Mouse (Mus musculus) lung, embryonic 15.5 days (tissue): ENCODE results near the gene Cfap97. TPM values are rescaled to one million over a fixed set of nuclear protein-coding genes. Genes with fewer than 3 reads are reported as not detected.
"Not testable (repeated sequence)": the region's sequence is repeated elsewhere in the genome, so short reads cannot be mapped to it uniquely, and the experiment has no call there.

Source experiments
- ATAC-seq: fragments of 200-750 bp; cut with Nextera tagmentation; 2 replicates; pipeline ENCODE4 v1.8.0; 2017; ENCODE audit warnings: moderate number of reproducible peaks, borderline replicate concordance; ENCODE audit not compliant: low FRiP score, low TSS enrichment; ENCODE audit errors: extremely low read depth
- H3K27ac ChIP-seq: fragments of 300-500 bp; sonication (generic); 2 replicates; pipeline ENCODE4 v1.5.1; 2015; ENCODE audit warnings: moderate library complexity, mild to moderate bottlenecking, inconsistent platforms
- H3K27me3 ChIP-seq: fragments of 300-500 bp; sonication (generic); 2 replicates; pipeline ENCODE4 v1.6.1; 2015; ENCODE audit warnings: inconsistent platforms
- H3K36me3 ChIP-seq: fragments of 300-500 bp; sonication (generic); 2 replicates; pipeline ENCODE4 v1.6.1; 2015; ENCODE audit warnings: inconsistent platforms
- H3K4me1 ChIP-seq: fragments of 300-500 bp; sonication (generic); 2 replicates; pipeline ENCODE4 v1.6.1; 2015; ENCODE audit warnings: inconsistent platforms
- H3K4me2 ChIP-seq: fragments of 300-500 bp; sonication (generic); 2 replicates; pipeline ENCODE4 v1.6.1; 2015; ENCODE audit warnings: inconsistent platforms, mild to moderate bottlenecking, moderate library complexity
- H3K4me3 ChIP-seq: fragments of 300-500 bp; sonication (generic); 2 replicates; pipeline ENCODE4 v1.5.1; 2015; ENCODE audit warnings: mild to moderate bottlenecking, inconsistent platforms
- H3K9ac ChIP-seq: fragments of 300-500 bp; sonication (generic); 2 replicates; pipeline ENCODE4 v1.6.1; 2015; ENCODE audit warnings: inconsistent platforms
- H3K9me3 ChIP-seq: fragments of 300-500 bp; sonication (generic); 2 replicates; pipeline ENCODE4 v1.6.1; 2016; ENCODE audit warnings: inconsistent platforms
- WGBS: fragments of 180-500 bp; shearing (Covaris S2); methylation state at CpG from one replicate; pipeline ENCODE4 v1.1.7; 2015; 5-methylcytosine and 5-hydroxymethylcytosine counted together
- polyA plus RNA-seq: library from polyadenylated mRNA; unstranded; fragments of >200 nt; fragmentation: Nextera tagmentation; extraction: Ambion mirVana; gene quantifications from 2 replicates; pipeline ENCODE4 v1.2.1, GENCODE M21; 2015

The Cfap97 gene
- 25.9 and 26.5 TPM in 2 replicates for polyA plus RNA-seq

DNA sequence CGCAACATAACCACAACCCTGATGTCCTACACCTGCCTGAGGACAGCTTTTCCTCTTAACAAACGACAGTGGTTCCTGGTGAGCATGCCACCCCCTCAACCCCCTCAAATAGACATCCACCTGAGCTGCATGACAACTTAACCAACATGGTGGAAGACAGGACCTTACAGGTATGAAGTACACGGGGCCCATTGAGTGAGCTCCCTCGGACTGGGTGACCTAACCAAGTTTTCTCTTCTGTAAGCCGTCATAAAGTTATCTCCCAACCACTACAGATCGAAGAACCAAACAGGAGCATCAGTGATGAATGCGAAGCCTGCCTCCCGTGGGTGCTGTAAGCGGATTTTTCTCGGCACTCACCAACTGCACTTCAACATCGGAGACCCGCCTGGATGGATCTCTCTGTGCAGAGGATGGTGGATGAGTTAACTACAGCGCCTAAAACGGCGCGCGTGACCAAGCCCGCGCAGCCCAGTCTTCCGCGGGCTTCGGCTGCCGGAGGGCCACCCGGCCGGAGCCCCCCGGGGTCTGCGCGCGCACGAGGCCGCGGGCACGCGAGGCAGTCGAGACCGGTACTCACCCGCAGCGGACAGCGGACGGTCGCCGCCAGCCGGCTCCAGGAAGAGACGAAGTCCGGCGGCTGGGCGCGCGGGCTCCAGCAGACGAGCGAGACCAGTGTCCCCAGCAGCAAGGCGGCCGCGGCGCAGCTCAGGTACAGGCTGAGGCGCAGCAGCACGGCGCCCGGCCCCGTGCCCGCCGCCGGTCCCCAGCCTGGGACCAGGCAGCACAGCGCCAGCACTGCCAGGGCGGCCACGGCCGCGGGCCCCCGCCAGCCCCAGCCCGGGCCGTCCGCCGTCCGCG lies at the start of gene Cfap97:
Cfap97 (plus strand) TSS at position 570 of the 861 bp plus-strand sequence.
- Histone ChIP-seq H3K9me3 (no peaks in the 10 kb centered on the region), H3K4me2 (peak within 1 kb of the TSS; percentile 95), H3K36me3 (no peaks in the 10 kb centered on the region), H3K27ac (peak within 1 kb of the TSS; percentile 44), H3K4me3 (peak within 1 kb of the TSS; percentile 89), H3K4me1 (peaks cover 14% of the 10 kb centered on the region), H3K9ac (peak within 1 kb of the TSS; percentile 80), H3K27me3 (peaks cover 6% of the 10 kb centered on the region)
- peak; percentile 86 for ATAC-seq
- WGBS = 2% methylated on average over 59 of the region's 75 CpGs

DNA sequence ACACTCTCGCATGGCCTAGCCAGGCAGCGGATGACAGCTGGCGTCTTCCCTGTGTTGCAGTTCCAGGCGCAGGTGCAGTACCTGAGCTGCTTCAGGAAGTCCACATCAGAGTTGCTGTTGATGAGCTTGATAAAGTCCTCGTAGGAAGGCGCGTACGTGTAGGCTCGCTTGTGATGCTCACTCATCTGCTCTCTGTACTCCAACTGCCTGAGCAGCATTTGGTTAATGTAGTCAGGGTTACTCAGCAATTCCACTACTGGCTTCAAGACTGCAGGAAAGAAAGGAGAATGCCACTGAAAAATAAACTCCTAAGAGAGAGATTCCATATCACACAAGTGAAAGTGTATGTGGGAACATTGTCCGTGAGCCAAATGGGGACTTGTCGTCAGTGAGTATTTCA lies 48.1 kb upstream of the Cfap97 start:
- no peaks in the 10 kb centered on the region for H3K4me1 ChIP-seq
- H3K4me3 ChIP-seq = no peak overlapping the region
- no peak overlapping the region for H3K9ac ChIP-seq
- WGBS = 90% methylated on average over 11 of the region's 11 CpGs
- H3K9me3 ChIP-seq = no peaks in the 10 kb centered on the region
- no peaks in the 10 kb centered on the region for H3K27me3 ChIP-seq
- H3K36me3 ChIP-seq = peaks cover 25% of the 10 kb centered on the region
- H3K4me2 ChIP-seq = no peak overlapping the region
- no peak overlapping the region for H3K27ac ChIP-seq
- no peak for ATAC-seq

GRCm38 (mm10) chr8:46107690-46108089 lies 43.9 kb upstream of the Cfap97 start:
- no peaks in the 10 kb centered on the region for H3K4me1 ChIP-seq
- H3K27me3 ChIP-seq = no peaks in the 10 kb centered on the region
- no peak overlapping the region for H3K9ac ChIP-seq
- no peaks in the 10 kb centered on the region for H3K9me3 ChIP-seq
- H3K4me3 ChIP-seq = no peak overlapping the region
- H3K27ac ChIP-seq = no peak overlapping the region
- no peak for ATAC-seq
- peaks cover 12% of the 10 kb centered on the region for H3K36me3 ChIP-seq
- H3K4me2 ChIP-seq = no peak overlapping the region

- not testable (repeated sequence) for H3K4me1 ChIP-seq, ATAC-seq, H3K4me2 ChIP-seq, H3K4me3 ChIP-seq, H3K27me3 ChIP-seq, H3K9ac ChIP-seq, H3K27ac ChIP-seq, H3K36me3 ChIP-seq, H3K9me3 ChIP-seq
These were observed 38.0 kb upstream of the Cfap97 start for GRCm38 (mm10) chr8:46113421-46114170.

DNA sequence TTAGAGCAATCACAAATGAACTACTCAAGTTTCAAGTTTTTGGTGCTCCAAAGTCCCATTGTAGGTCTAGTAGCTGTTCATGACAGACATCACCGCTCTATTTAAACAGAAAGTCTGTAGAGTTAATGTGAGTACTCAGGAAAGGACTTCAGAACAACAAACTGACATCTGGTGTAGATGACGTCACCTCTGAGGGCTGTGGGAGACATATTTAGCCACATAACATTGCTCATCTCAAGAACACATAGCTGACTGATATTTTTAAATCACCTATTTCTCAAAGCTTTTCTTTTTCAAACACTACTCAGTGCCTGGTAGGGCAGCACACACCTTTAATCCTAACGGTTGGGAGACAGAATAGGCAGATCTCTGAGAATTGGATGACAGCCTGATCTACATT lies 34.4 kb upstream of the Cfap97 start:
- ATAC-seq = no peak
- Histone ChIP-seq H3K4me2 (no peak overlapping the region), H3K9me3 (no peaks in the 10 kb centered on the region), H3K9ac (no peak overlapping the region), H3K4me1 (no peaks in the 10 kb centered on the region), H3K27me3 (no peaks in the 10 kb centered on the region), H3K36me3 (peaks cover 4% of the 10 kb centered on the region; the same call in 1 of the 2 replicates), H3K27ac (no peak overlapping the region), H3K4me3 (no peak overlapping the region)
- WGBS = 63% methylated on average over 3 of the region's 3 CpGs

- WGBS = 87% methylated on average over 3 of the region's 3 CpGs
- Histone ChIP-seq H3K27me3 (no peaks in the 10 kb centered on the region), H3K27ac (no peak overlapping the region), H3K36me3 (peaks cover 4% of the 10 kb centered on the region; the same call in 1 of the 2 replicates), H3K4me3 (no peak overlapping the region), H3K9me3 (no peaks in the 10 kb centered on the region), H3K4me1 (no peaks in the 10 kb centered on the region), H3K9ac (no peak overlapping the region), H3K4me2 (no peak overlapping the region)
- ATAC-seq = no peak
These were observed 32.4 kb upstream of the Cfap97 start for GRCm38 (mm10) chr8:46119176-46119575.

DNA sequence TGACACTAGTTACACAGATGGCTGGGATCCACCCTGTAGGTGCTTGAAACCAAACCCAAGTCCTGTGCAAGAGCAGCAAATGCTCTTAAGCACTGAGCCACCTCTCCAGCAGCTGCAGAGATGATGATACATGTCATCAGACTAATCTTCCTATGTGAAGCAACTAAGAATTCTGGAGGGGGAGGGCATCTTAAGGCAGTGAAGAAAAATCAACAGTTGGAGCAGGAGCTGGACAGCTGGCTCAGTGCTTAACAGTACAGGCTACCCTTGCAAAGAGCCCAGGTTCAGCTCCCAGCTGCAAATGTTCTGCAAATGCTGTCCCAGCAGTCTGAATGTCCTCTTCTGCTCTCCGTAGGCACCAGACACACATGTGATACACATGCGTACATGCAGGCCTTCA lies 29.1 kb upstream of the Cfap97 start:
- no peak overlapping the region for H3K9ac ChIP-seq
- H3K36me3 ChIP-seq = no peaks in the 10 kb centered on the region; the same call in 1 of the 2 replicates
- H3K4me3 ChIP-seq = no peak overlapping the region
- no peak overlapping the region for H3K4me2 ChIP-seq
- no peaks in the 10 kb centered on the region for H3K9me3 ChIP-seq
- H3K4me1 ChIP-seq = no peaks in the 10 kb centered on the region
- H3K27ac ChIP-seq = no peak overlapping the region
- 77% methylated on average over 2 of the region's 2 CpGs for WGBS
- ATAC-seq = no peak
- no peaks in the 10 kb centered on the region for H3K27me3 ChIP-seq

GRCm38 (mm10) chr8:46130426-46130825 lies 21.1 kb upstream of the Cfap97 start:
- Histone ChIP-seq H3K4me3 (no peak overlapping the region), H3K36me3 (0 out of 2 replicates have a peak, but pooled peaks cover 2% of the 10 kb centered on the region), H3K27me3 (no peaks in the 10 kb centered on the region), H3K4me2 (no peak overlapping the region), H3K27ac (no peak overlapping the region), H3K9me3 (no peaks in the 10 kb centered on the region), H3K9ac (no peak overlapping the region), H3K4me1 (no peaks in the 10 kb centered on the region)
- no peak for ATAC-seq
- WGBS = 72% methylated on average over 2 of the region's 2 CpGs

- not testable (repeated sequence) for H3K9me3 ChIP-seq, H3K27me3 ChIP-seq, H3K4me1 ChIP-seq, H3K4me3 ChIP-seq, H3K27ac ChIP-seq, H3K4me2 ChIP-seq, ATAC-seq, H3K9ac ChIP-seq, H3K36me3 ChIP-seq
- WGBS = 92% methylated on average over 2 of the region's 2 CpGs
These were observed 16.0 kb upstream of the Cfap97 start for GRCm38 (mm10) chr8:46135546-46135945.

DNA sequence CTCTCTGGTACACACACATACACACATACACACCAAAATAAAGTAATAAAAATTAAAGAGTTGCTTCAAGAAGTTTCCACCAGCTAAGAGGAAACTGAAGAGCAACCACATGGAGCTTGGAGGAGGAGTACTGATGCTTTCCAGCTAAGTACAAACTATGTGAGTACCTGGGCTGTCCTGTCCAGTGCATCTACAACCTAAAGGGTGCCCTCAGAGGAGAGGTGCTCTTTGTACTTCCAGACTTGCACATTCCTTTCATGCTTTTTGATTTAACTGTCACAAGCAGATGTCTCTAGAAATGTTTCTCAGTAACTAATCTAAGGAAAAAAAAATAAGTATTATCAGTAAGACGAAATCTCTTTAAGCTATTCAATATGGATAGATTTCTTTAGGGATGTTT lies 14.2 kb upstream of the Cfap97 start:
- Histone ChIP-seq H3K9ac (no peak overlapping the region), H3K9me3 (no peaks in the 10 kb centered on the region), H3K36me3 (0 out of 2 replicates have a peak, but pooled peaks cover 2% of the 10 kb centered on the region), H3K4me2 (no peak overlapping the region), H3K27ac (no peak overlapping the region), H3K27me3 (no peaks in the 10 kb centered on the region), H3K4me1 (no peaks in the 10 kb centered on the region), H3K4me3 (no peak overlapping the region)
- ATAC-seq = no peak
- 82% methylated on average over 1 of the region's 1 CpGs for WGBS

DNA sequence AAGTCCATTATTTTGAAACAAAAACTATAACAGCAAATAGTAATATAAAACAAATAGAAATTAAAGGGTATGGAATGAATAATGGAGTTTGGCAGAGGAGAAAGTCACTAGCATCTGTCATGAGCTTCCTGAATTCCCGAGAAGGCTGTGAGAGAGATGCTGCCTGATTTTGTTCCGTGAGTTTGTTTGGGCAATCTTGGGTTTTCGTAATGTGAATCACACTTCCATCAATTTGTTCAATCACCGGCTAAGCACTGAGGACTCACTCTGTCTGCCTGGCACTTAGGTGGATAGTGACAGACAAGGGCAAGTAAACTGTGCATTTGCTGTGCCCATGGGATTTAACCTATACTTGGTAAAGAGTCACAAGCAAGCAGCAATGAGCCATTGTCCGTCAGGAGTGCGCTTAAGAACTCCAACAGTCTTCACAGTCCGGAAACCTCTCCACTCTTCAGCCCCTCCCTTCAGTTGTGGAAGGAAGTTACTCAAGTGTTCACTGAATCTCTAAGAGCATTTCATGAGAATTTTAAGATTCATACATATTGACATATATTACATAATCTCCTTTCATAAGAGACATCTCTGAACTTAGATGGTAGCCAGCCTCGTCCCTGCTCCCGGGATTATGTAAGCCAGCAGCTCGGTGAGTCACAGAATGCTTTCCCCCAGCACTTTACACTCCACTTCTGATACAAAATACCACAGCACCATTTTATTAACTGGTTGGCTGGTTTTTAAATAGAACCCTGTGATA lies 13.6 kb upstream of the Cfap97 start:
- ATAC-seq = no peak
- Histone ChIP-seq H3K36me3 (0 out of 2 replicates have a peak, but pooled peaks cover 2% of the 10 kb centered on the region), H3K27me3 (no peaks in the 10 kb centered on the region), H3K27ac (peak overlapping the region; percentile 50; the same call in 1 of the 2 replicates), H3K4me3 (no peak overlapping the region), H3K4me2 (peak overlapping the region; percentile 22; the same call in 1 of the 2 replicates), H3K4me1 (no peaks in the 10 kb centered on the region), H3K9me3 (no peaks in the 10 kb centered on the region), H3K9ac (no peak overlapping the region)
- 59% methylated on average over 10 of the region's 10 CpGs for WGBS
